Mouse (Mus musculus) hindbrain, embryonic 16.5 days (tissue): Measurements from ENCODE around the gene Ceacam9. TPM values are rescaled to one million over a fixed set of nuclear protein-coding genes. Genes with fewer than 3 reads are reported as not detected.

ENCODE experiments used
- ATAC-seq: fragments of 200-750 bp; cut with Nextera tagmentation; 2 replicates; pipeline ENCODE4 v1.8.0; 2017; ENCODE audit warnings: moderate TSS enrichment, moderate library complexity
- H3K27ac ChIP-seq: fragments of 300-500 bp; sonication (generic); 2 replicates; pipeline ENCODE4 v1.5.1; 2014; ENCODE audit warnings: low read depth, mild to moderate bottlenecking, control low read depth, low read length, moderate library complexity
- H3K27me3 ChIP-seq: fragments of 300-500 bp; sonication (generic); replicated peaks from 2 replicates; pipeline ENCODE4 v1.6.1; 2014; ENCODE audit warnings: low read length; ENCODE audit not compliant: control insufficient read depth, insufficient read depth
- H3K36me3 ChIP-seq: fragments of 300-500 bp; sonication (generic); 2 replicates; pipeline ENCODE4 v1.6.1; 2014; ENCODE audit warnings: mild to moderate bottlenecking, low read length, moderate library complexity, mixed read lengths; ENCODE audit not compliant: control insufficient read depth, insufficient read depth
- H3K4me1 ChIP-seq: fragments of 300-500 bp; sonication (generic); 2 replicates; pipeline ENCODE4 v1.6.1; 2014; ENCODE audit warnings: low read depth, low read length; ENCODE audit not compliant: control insufficient read depth, insufficient read depth
- H3K4me2 ChIP-seq: fragments of 300-500 bp; sonication (generic); 2 replicates; pipeline ENCODE4 v1.6.1; 2014; ENCODE audit warnings: mild to moderate bottlenecking, low read length, control low read depth, moderate library complexity
- H3K4me3 ChIP-seq: fragments of 300-500 bp; sonication (generic); 2 replicates; pipeline ENCODE4 v1.5.1; 2014; ENCODE audit warnings: mild to moderate bottlenecking, low read length, control low read depth, moderate library complexity
- H3K9ac ChIP-seq: fragments of 300-500 bp; sonication (generic); 2 replicates; pipeline ENCODE4 v1.6.1; 2014; ENCODE audit warnings: low read depth, mild to moderate bottlenecking, control low read depth, low read length, moderate library complexity
- H3K9me3 ChIP-seq: fragments of 300-500 bp; sonication (generic); 2 replicates; pipeline ENCODE4 v1.6.1; 2014; ENCODE audit warnings: mild to moderate bottlenecking, low read length, moderate library complexity; ENCODE audit not compliant: control insufficient read depth
- WGBS: fragments of 180-500 bp; shearing (Covaris S2); extraction: QIAGEN DNeasy Blood & Tissue Kit; methylation state at CpG from one replicate; pipeline ENCODE4 v1.1.7; 2014; 5-methylcytosine and 5-hydroxymethylcytosine counted together
- polyA plus RNA-seq: library from polyadenylated mRNA; unstranded; fragments of >200 nt; fragmentation: Nextera tagmentation; extraction: Ambion mirVana; gene quantifications from 2 replicates; pipeline ENCODE4 v1.2.1, GENCODE M21; 2015

The Ceacam9 gene
- polyA plus RNA-seq, 1 experiment from 2014 or later = 0.33 TPM

DNA sequence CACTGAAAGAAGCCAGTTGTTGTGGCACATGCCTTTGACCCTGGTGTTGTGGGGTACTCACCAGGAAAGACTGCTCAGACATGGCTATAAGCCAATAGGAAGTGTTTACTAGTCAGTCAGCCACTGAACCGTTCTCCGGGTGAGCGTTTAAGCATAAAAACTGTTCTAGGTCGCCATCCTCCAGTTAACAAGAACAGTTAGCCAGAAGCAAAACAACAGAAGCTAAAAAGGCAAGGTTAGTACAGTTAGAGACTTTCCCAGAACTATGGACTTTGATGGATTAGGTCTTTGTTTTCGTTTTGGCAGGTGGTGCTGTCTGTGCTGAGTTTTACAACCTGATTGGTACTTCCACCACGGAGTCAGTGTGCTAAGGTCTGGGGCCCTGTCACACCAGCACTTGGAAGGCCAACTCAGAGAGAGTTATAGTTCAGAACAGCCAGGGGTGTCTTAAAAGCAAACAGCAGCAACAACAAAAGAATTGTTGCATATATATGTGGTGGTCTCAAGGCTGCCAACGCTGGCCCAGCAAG, 10.2 kb downstream of the Ceacam9 start:
- Histone ChIP-seq H3K36me3 (no peaks in the 10 kb centered on the region), H3K4me1 (peaks cover 4% of the 10 kb centered on the region; the same call in 1 of the 2 replicates), H3K9ac (no peak overlapping the region), H3K9me3 (no peaks in the 10 kb centered on the region), H3K27ac (no peak overlapping the region), H3K4me3 (no peak overlapping the region), H3K27me3 (no peaks in the 10 kb centered on the region), H3K4me2 (no peak overlapping the region)
- 57% methylated on average over 7 of the region's 7 CpGs for WGBS
- ATAC-seq = no peak

- Histone ChIP-seq H3K9ac (peak overlapping the region; percentile 51), H3K27me3 (no peaks in the 10 kb centered on the region), H3K4me1 (peaks cover 14% of the 10 kb centered on the region), H3K27ac (no peak overlapping the region), H3K4me2 (peak overlapping the region; percentile 53), H3K36me3 (no peaks in the 10 kb centered on the region), H3K4me3 (peak overlapping the region; percentile 78), H3K9me3 (no peaks in the 10 kb centered on the region)
- ATAC-seq = peak; percentile 17
- WGBS = 41% methylated on average over 10 of the region's 10 CpGs
Measured at GRCm38 (mm10) chr7:16737606-16738072, 15.9 kb downstream of the Ceacam9 start.

- ATAC-seq = peak; percentile 96
- under 1% methylated on average over 34 of the region's 34 CpGs for WGBS
- Histone ChIP-seq H3K36me3 (peaks cover 1% of the 10 kb centered on the region; the same call in 1 of the 2 replicates), H3K9ac (peak within 1 kb of the TSS; percentile 84), H3K27me3 (no peaks in the 10 kb centered on the region), H3K4me2 (peak within 1 kb of the TSS; percentile 94), H3K4me1 (peaks cover 14% of the 10 kb centered on the region), H3K4me3 (peak within 1 kb of the TSS; percentile 78), H3K27ac (peak within 1 kb of the TSS; percentile 31), H3K9me3 (no peaks in the 10 kb centered on the region)
Measured at GRCm38 (mm10) chr7:16738073-16738696, 16.5 kb downstream of the Ceacam9 start, which contains the start of gene Ap2s1. Gene Ap2s1 (plus strand): TSS chr7:16738410.

- peaks cover 7% of the 10 kb centered on the region; the same call in 1 of the 2 replicates for H3K36me3 ChIP-seq
- peak overlapping the region; percentile 78 for H3K4me3 ChIP-seq
- no peak overlapping the region for H3K27ac ChIP-seq
- H3K4me2 ChIP-seq = peak overlapping the region; percentile 94
- peaks cover 14% of the 10 kb centered on the region for H3K4me1 ChIP-seq
- H3K9ac ChIP-seq = peak overlapping the region; percentile 84
- 63% methylated on average over 10 of the region's 10 CpGs for WGBS
- no peaks in the 10 kb centered on the region for H3K27me3 ChIP-seq
- no peaks in the 10 kb centered on the region for H3K9me3 ChIP-seq
- no peak for ATAC-seq
Measured at GRCm38 (mm10) chr7:16739056-16739604, 17.4 kb downstream of the Ceacam9 start.

GRCm38 (mm10) chr7:16745373-16745772, 23.6 kb downstream of the Ceacam9 start:
- H3K4me3 ChIP-seq = no peak overlapping the region
- no peaks in the 10 kb centered on the region for H3K27me3 ChIP-seq
- no peaks in the 10 kb centered on the region for H3K4me1 ChIP-seq
- H3K27ac ChIP-seq = no peak overlapping the region
- 94% methylated on average over 4 of the region's 4 CpGs for WGBS
- no peaks in the 10 kb centered on the region for H3K9me3 ChIP-seq
- ATAC-seq = no peak
- peaks cover 45% of the 10 kb centered on the region for H3K36me3 ChIP-seq
- no peak overlapping the region for H3K9ac ChIP-seq
- no peak overlapping the region for H3K4me2 ChIP-seq

GRCm38 (mm10) chr7:16746093-16746492, 24.4 kb downstream of the Ceacam9 start:
- H3K9me3 ChIP-seq = no peaks in the 10 kb centered on the region
- H3K27ac ChIP-seq = no peak overlapping the region
- H3K27me3 ChIP-seq = no peaks in the 10 kb centered on the region
- peaks cover 45% of the 10 kb centered on the region for H3K36me3 ChIP-seq
- ATAC-seq = peak; percentile 41
- 53% methylated on average over 3 of the region's 3 CpGs for WGBS
- H3K9ac ChIP-seq = no peak overlapping the region
- no peak overlapping the region for H3K4me3 ChIP-seq
- H3K4me2 ChIP-seq = no peak overlapping the region
- H3K4me1 ChIP-seq = no peaks in the 10 kb centered on the region

DNA sequence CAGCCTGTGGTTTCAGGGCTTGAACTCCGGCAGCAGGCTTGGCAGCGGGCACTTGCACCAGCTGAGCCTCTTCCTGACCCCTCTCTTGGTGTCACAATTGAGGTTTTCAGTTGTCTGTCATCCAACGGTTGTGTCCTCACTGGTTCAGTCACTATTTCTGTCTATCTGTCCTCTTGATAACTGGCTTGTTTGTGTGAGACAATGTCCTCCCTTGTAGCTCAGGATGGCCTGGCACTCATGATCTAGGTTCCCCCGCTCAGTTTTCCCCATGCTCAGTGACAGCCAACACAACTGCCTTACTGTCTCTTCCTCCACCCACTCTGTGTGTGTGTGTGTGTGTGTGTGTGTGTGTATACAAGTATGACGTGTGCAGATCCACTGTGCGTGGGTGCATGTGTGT, 25.9 kb downstream of the Ceacam9 start:
- Histone ChIP-seq H3K4me2 (no peak overlapping the region), H3K4me1 (no peaks in the 10 kb centered on the region), H3K36me3 (peaks cover 45% of the 10 kb centered on the region), H3K9me3 (no peaks in the 10 kb centered on the region), H3K27me3 (no peaks in the 10 kb centered on the region), H3K27ac (no peak overlapping the region), H3K9ac (no peak overlapping the region), H3K4me3 (no peak overlapping the region)
- no peak for ATAC-seq
- WGBS = 88% methylated on average over 6 of the region's 6 CpGs

GRCm38 (mm10) chr7:16752016-16752415, 30.3 kb downstream of the Ceacam9 start:
- WGBS = 87% methylated on average over 12 of the region's 12 CpGs
- no peak overlapping the region for H3K4me2 ChIP-seq
- H3K4me3 ChIP-seq = no peak overlapping the region
- no peaks in the 10 kb centered on the region for H3K9me3 ChIP-seq
- peaks cover 23% of the 10 kb centered on the region for H3K36me3 ChIP-seq
- no peaks in the 10 kb centered on the region for H3K27me3 ChIP-seq
- H3K4me1 ChIP-seq = no peaks in the 10 kb centered on the region
- no peak overlapping the region for H3K27ac ChIP-seq
- no peak for ATAC-seq
- no peak overlapping the region for H3K9ac ChIP-seq

- H3K27me3 ChIP-seq = no peaks in the 10 kb centered on the region
- no peak overlapping the region for H3K27ac ChIP-seq
- no peaks in the 10 kb centered on the region for H3K36me3 ChIP-seq
- H3K9me3 ChIP-seq = no peaks in the 10 kb centered on the region
- ATAC-seq = no peak
- H3K4me2 ChIP-seq = no peak overlapping the region
- H3K4me3 ChIP-seq = no peak overlapping the region
- H3K4me1 ChIP-seq = no peaks in the 10 kb centered on the region
- WGBS = 78% methylated on average over 17 of the region's 17 CpGs
- no peak overlapping the region for H3K9ac ChIP-seq
Measured at GRCm38 (mm10) chr7:16755362-16756017, 33.8 kb downstream of the Ceacam9 start.
